Mouse (Mus musculus) thymus, adult 2 months (tissue): ENCODE measurements at regions not wholly inside any gene's neighbourhood (a gene's known extent, or its start where the extent isn't known, plus 50 kb on each side); places are given as distances from the start of the nearest gene placed in this dataset.

Source experiments
- DNase-seq: peaks from one replicate; pipeline ENCODE4 v3.0.0; 2021
- H3K27ac ChIP-seq: fragments of 200-500 bp; 2 replicates; pipeline ENCODE4 v1.5.1; 2012; ENCODE audit warnings: low read length, control low read depth; ENCODE audit not compliant: control insufficient read depth, insufficient read depth
- H3K27me3 ChIP-seq: fragments of 200-500 bp; 2 replicates; pipeline ENCODE4 v1.6.1; 2012; ENCODE audit warnings: mild to moderate bottlenecking, low read length, moderate library complexity, mixed read lengths; ENCODE audit not compliant: control insufficient read depth, insufficient read depth
- H3K36me3 ChIP-seq: fragments of 200-500 bp; 2 replicates; pipeline ENCODE4 v1.6.1; 2012; ENCODE audit warnings: mild to moderate bottlenecking, low read length, moderate library complexity; ENCODE audit not compliant: control insufficient read depth, insufficient read depth
- H3K4me1 ChIP-seq: fragments of 200-500 bp; replicated peaks from 2 replicates; pipeline ENCODE4 v1.6.1; 2012; ENCODE audit warnings: low read length; ENCODE audit not compliant: control insufficient read depth, insufficient read depth
- H3K4me3 ChIP-seq: fragments of 200-500 bp; 2 replicates; pipeline ENCODE4 v1.5.1; 2012; ENCODE audit warnings: mild to moderate bottlenecking, low read length, control low read depth, moderate library complexity; ENCODE audit not compliant: control insufficient read depth, insufficient read depth
- CTCF ChIP-seq: fragments of 200-500 bp; IDR thresholded peaks from 2 replicates; pipeline ENCODE4 v1.5.1; 2012; ENCODE audit warnings: mild to moderate bottlenecking, control low read depth, low read length, moderate library complexity, borderline replicate concordance; ENCODE audit not compliant: control insufficient read depth, poor library complexity, insufficient read depth; ENCODE audit errors: extremely low read depth
- POLR2A ChIP-seq: fragments of 200-500 bp; IDR thresholded peaks from 2 replicates; pipeline ENCODE4 v1.6.1; 2012; ENCODE audit warnings: mild to moderate bottlenecking, low read length, control low read depth, moderate library complexity; ENCODE audit not compliant: control insufficient read depth, poor library complexity, insufficient read depth; ENCODE audit errors: extremely low read depth
- WGBS: fragments of 180-500 bp; shearing (Covaris S2); methylation state at CpG from one replicate; pipeline ENCODE4 v1.1.7; 2018; 5-methylcytosine and 5-hydroxymethylcytosine counted together

DNA sequence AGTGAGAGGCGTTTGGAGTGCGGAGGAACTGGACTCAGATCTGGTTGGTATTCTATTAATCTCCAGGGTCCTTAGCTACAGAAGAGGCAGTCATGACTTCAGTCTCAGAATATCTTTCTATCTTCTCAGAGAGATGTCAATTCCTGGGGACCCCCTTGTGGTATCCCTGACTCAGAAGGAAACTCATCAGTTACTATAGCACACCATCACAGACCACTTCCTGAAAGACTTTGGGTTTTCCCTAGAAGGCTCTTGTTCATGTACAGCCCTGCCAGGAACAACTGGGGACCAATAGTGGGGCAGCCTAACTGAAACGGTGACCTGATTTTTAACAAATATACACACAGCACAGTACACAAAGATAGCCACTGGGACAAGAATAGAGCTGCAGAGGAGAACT is 279.6 kb downstream of the Ets1 start:
- H3K36me3 ChIP-seq = no peaks in the 10 kb centered on the region
- no peak overlapping the region for H3K4me3 ChIP-seq
- DNase-seq = peak; percentile 35
- no peaks in the 10 kb centered on the region for H3K27me3 ChIP-seq
- H3K4me1 ChIP-seq = peaks cover 23% of the 10 kb centered on the region
- H3K27ac ChIP-seq = peak overlapping the region; percentile 42
- WGBS = 61% methylated on average over 3 of the region's 3 CpGs
- TF ChIP-seq CTCF (no peak), POLR2A (no peak)

DNA sequence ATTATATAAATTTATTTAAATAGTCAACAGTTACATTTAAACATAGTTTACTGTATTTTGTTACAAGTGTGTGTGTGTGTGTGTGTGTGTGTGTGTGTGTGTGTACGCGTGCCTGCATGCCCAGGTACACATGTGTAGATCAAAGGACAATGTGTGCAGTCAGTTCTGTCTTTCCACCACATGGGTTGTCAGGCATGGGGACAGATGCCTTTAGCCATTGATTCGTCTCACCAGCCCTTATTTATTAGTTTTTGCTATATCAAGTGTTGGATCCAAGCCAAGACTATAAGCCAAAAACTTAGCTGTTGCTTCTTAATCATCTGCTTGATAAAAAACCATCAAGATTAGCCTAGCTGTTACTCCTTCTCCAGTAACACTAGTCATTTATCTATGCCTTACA is 280.7 kb downstream of the Ets1 start:
- H3K27ac ChIP-seq = no peak overlapping the region

DNA sequence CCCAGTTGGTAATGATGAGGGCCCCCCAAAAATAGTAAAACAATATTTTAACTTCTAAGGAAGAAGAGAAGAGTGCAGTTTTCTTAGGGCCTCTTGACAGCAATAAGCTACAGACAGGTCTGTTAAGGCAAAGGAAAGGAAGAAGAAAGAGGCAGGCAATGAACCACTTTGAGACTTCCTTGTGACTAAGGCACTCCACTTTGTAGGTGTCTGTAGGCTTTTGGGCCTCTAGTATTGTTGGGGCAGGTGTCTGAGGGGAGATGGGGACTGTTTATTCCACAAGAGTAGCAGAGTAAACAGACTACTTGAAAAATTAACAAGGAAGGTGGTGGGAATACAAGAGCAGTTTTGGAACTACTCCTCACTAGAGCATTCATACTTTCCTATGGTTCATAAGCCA is 287.9 kb downstream of the Ets1 start:
- no peak for DNase-seq
- Histone ChIP-seq H3K27ac (peak overlapping the region; percentile 27; the same call in 1 of the 2 replicates), H3K4me3 (no peak overlapping the region), H3K27me3 (no peaks in the 10 kb centered on the region), H3K4me1 (peaks cover 24% of the 10 kb centered on the region), H3K36me3 (no peaks in the 10 kb centered on the region)
- TF ChIP-seq CTCF = no peak
- TF ChIP-seq POLR2A = no peak

More for the DNA sequence above, 280.7 kb downstream of the Ets1 start:
- DNase-seq = peak; percentile 38
- TF ChIP-seq POLR2A = no peak
- no peak for TF ChIP-seq CTCF
- Histone ChIP-seq H3K36me3 (no peaks in the 10 kb centered on the region), H3K4me1 (peaks cover 20% of the 10 kb centered on the region), H3K4me3 (no peak overlapping the region), H3K27me3 (no peaks in the 10 kb centered on the region)
- 82% methylated on average over 3 of the region's 3 CpGs for WGBS

DNA sequence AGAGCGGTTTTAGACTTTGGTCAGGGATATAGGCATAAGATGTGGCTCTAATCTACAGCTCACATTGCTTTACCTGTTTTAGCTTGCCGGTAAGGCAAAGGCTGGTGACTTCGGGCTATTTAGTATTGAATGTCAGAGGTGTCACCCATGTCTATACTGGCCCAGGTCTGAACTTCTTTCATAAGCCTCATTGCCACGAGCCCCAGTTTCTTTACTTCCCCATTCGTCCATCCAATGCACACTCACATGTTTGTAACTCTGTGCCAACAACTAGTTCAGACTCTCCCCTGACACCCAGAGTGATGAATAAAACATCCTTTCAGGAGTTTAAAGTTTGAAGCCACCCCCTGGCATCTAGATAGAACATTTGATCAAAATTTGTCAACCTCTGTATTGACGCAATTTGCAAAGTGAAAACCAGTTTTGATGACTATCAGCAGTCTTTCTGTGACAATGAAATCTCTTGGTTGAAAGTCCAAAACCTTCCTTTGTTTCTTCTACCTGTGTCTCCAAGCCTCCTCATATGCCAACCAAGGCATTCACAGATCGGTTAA is 288.4 kb downstream of the Ets1 start:
- 87% methylated on average over 7 of the region's 7 CpGs for WGBS
- Histone ChIP-seq H3K4me3 (no peak overlapping the region), H3K36me3 (no peaks in the 10 kb centered on the region), H3K27me3 (no peaks in the 10 kb centered on the region), H3K27ac (peak overlapping the region; percentile 13; the same call in 1 of the 2 replicates), H3K4me1 (peaks cover 26% of the 10 kb centered on the region)
- DNase-seq = no peak
- TF ChIP-seq POLR2A (no peak), CTCF (no peak)

DNA sequence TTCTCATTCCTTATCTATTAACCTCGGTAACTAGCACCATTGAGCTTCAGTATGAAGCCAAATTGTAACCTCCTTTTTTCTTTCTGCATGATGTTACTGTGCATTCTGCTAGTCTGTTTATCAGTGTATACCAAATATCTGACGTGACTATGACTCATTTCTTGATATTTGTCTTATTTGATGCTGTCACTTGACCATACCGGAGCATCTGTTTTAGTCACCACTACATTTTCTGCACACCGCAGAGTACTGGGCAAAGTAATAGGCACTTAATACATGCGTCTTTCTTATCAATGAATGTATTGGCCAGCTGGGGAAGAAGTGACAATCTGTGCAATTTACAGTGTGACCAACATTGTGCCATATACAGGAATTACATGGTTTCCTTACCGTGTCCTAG is 289.0 kb downstream of the Ets1 start:
- Histone ChIP-seq H3K27me3 (no peaks in the 10 kb centered on the region), H3K4me3 (no peak overlapping the region), H3K36me3 (no peaks in the 10 kb centered on the region), H3K4me1 (peaks cover 29% of the 10 kb centered on the region), H3K27ac (peak overlapping the region; percentile 99; the same call in 1 of the 2 replicates)
- DNase-seq = no peak
- 95% methylated on average over 6 of the region's 6 CpGs for WGBS
- TF ChIP-seq CTCF (no peak), POLR2A (no peak)

DNA sequence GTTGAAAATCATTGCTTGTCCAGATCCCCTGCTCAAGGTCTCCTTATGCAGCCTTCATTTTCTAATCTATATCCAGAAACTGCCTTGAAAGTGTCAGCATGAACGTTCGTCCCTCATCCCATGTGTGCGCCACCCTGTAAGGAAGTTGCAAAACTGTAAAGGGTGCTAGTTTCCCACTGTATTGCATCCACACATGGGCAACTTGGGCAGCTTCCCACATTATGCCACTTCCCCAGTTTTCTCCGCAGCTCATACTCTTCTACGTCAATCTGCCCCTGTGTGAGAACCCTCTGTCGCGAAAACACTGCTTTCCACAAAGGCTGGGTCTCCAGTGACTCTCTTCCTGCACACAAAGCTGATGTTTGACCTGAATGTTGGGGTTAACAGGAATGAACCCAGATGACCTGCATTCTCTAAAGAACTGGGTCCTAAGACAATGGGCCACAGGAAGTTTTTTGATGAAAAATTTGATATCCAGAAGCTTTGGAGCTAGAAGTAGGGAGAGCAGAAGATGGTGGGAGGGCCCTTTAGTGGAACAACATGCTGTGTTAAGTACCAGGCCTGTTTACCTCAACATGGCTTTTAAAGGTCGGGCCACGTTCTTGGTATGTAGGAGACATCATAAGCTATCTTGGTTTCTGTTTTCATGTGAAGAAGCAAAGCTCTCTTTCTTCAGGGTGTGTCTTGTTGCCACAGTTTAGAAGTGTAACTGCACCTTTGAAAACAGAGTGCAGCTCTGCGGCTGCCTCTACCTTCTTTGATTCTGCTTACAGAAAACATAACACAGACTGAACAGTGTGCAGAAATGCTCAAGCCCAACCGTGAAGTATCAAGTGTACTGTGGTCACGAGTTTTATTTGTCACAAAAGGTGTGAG is 289.9 kb downstream of the Ets1 start:
- Histone ChIP-seq H3K27me3 (no peaks in the 10 kb centered on the region), H3K36me3 (no peaks in the 10 kb centered on the region), H3K4me1 (peaks cover 29% of the 10 kb centered on the region), H3K27ac (peak overlapping the region; percentile 99), H3K4me3 (no peak overlapping the region)
- peak; percentile 61 for DNase-seq
- TF ChIP-seq POLR2A = no peak
- TF ChIP-seq CTCF = no peak
- 39% methylated on average over 12 of the region's 12 CpGs for WGBS
